Mouse (Mus musculus): ENCODE data around the gene Rab5b.
"Not testable (repeated sequence)": the region's sequence is repeated elsewhere in the genome, so short reads cannot be mapped to it uniquely, and the experiment has no call there.

Gene Rab5b

GRCm38 (mm10) chr10:128640891-128641290 lies 55.2 kb downstream of the Rab5b start:
- DNase-seq: no peak

DNA sequence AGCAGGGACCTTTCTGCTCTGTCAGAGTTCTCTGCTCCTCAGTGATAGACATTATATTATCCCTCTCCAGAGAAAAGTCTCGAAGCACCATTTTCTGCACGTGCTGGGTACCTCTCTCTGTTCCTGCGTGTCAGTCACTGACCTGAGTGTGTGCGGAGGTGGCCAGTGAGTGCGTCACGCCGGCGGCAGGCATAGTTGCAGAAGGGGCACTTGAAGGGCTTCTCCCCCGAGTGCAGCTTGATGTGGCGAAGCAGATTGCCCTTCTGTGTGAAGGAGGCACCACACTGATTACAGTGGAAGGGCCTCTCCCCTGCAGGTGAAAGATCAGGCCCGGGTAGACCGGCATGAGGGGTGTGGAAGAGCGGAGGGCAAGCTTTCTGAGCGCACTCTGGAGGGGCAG lies 56.1 kb downstream of the Rab5b start:
- DNase-seq: no peak

- peak in 1 of 2 experiments; percentile 27 for DNase-seq
Observed at GRCm38 (mm10) chr10:128637011-128637410, 59.1 kb downstream of the Rab5b start.

DNA sequence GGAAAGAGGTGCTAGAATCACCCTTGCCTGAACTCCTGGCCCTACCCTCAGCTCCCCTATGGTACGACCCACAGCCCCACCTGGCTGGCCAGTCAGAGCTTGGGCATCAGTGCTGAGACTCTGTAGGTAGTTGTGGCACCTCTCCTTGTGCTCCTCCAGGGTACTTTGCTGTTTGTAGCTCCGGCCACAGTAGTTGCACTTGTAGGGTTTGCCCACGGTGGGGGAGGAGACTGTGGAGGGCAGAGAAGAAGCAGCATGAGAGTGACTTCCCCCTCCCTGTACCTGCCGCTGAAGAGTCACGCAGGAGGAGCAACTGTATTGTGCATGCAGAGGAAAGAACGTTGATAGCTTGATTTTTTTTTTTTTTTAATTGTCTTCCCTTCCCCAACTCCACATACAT lies 59.5 kb downstream of the Rab5b start:
- DNase-seq: no peak

DNA sequence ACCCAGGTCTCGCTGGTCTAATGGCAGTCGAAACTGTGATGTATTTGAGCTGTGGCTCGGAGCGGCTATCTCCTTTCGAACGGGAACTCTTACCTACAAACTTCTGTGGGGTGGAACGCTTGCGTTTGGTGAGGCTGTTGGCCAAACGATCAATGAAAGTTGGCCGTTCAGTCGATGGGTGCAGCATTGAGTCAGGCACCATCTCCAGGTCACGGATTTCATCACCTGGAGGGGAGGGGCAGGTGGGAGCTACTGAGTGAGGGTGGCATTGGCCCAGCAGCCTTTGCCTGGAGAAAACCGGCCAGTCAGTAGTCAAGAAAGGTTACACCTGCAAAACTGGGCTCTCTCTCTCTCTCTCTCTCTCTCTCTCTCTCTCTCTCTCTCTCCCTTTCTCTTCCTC lies 60.4 kb downstream of the Rab5b start:
- no peak for DNase-seq

DNA sequence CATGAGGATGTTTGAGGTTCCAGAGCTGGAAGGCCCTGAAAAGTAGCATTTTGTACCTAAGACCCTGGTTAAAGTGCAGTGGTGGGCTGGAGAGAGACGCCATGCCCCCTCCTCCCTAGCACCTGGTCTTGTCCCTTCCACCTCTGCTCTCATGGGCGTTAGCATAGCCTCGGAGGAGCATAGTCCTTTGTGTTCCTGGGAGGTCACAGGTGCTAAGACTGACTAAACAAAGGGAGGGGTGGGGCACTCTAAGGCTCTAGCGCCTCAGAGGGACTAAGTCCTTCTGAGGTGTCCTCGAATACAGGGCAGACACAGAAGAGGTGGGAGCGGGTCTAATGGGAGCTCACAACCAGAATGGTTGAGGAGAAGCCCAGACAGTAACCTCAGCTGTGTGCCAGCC lies 64.5 kb downstream of the Rab5b start:
- no peak for DNase-seq

- DNase-seq: not testable (repeated sequence)
Observed at GRCm38 (mm10) chr10:128630306-128630705, 65.8 kb downstream of the Rab5b start.

DNA sequence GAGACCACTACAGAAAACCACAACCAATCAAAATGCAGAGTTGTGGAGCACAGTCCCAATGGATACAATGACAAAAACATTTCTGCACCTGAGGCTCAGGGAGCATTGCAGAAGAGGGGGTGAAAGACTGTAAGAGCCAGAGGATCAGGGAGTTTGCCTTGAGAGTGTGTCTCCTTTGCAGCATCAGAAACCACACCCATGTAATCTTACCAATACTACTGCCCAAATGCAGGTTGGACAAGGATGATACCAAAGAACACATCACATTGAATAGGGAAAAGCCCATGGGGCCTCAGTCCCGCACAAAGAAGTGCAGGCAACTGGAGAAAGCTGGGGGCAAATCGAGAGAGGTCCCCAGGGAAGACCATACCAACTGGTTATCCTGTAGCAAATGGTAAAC lies 66.3 kb downstream of the Rab5b start:
- DNase-seq: no peak

- no peak for DNase-seq
Observed at GRCm38 (mm10) chr10:128627398-128628317, 68.4 kb downstream of the Rab5b start.
